Mouse (Mus musculus): Measurements from ENCODE around the gene Ppp1r32. TPM values are rescaled to one million over a fixed set of nuclear protein-coding genes. Genes with fewer than 3 reads are reported as not detected.

The Ppp1r32 gene
- total RNA-seq (2021): under 1 TPM; 0.90 to 0.91 TPM
- long read RNA-seq, experiment 1: 0 reads
- long read RNA-seq, experiment 2: 0 reads

- DNase-seq: no peak
Measured at GRCm38 (mm10) chr19:10482703-10483102, at the start of gene Ppp1r32. Gene Ppp1r32, minus strand, starts transcription at chr19:10482928.

- DNase-seq: no peak
Measured at GRCm38 (mm10) chr19:10530082-10530481, 47.4 kb upstream of the Ppp1r32 start.

- DNase-seq: no peak
Measured at GRCm38 (mm10) chr19:10525910-10526309, 43.2 kb upstream of the Ppp1r32 start, which contains the start of gene Sdhaf2. Gene Sdhaf2, minus strand, starts transcription at chr19:10526142.

- DNase-seq: peak; percentile 92
Measured at GRCm38 (mm10) chr19:10525106-10525901, 42.6 kb upstream of the Ppp1r32 start, which contains the start of gene Cpsf7. Gene Cpsf7, plus strand, starts transcription at chr19:10525266.

GRCm38 (mm10) chr19:10524784-10525105 lies 42.0 kb upstream of the Ppp1r32 start:
- no peak for DNase-seq

GRCm38 (mm10) chr19:10523483-10524080 lies 40.9 kb upstream of the Ppp1r32 start:
- no peak for DNase-seq

GRCm38 (mm10) chr19:10521926-10522325 lies 39.2 kb upstream of the Ppp1r32 start:
- no peak for DNase-seq

GRCm38 (mm10) chr19:10520355-10520754 lies 37.6 kb upstream of the Ppp1r32 start:
- DNase-seq: no peak

GRCm38 (mm10) chr19:10510759-10511330 lies 28.1 kb upstream of the Ppp1r32 start:
- DNase-seq: no peak

- no peak for DNase-seq
Measured at GRCm38 (mm10) chr19:10502571-10502970, 19.8 kb upstream of the Ppp1r32 start.

GRCm38 (mm10) chr19:10500581-10500980 lies 17.9 kb upstream of the Ppp1r32 start:
- DNase-seq: no peak

- no peak for DNase-seq
Measured at GRCm38 (mm10) chr19:10497512-10498160, 14.9 kb upstream of the Ppp1r32 start.

GRCm38 (mm10) chr19:10496976-10497375 lies 14.2 kb upstream of the Ppp1r32 start:
- DNase-seq: no peak

- no peak for DNase-seq
Measured at GRCm38 (mm10) chr19:10495670-10496069, 12.9 kb upstream of the Ppp1r32 start.

- no peak for DNase-seq
Measured at GRCm38 (mm10) chr19:10486264-10486738, 3.6 kb upstream of the Ppp1r32 start.

- DNase-seq: no peak
Measured at GRCm38 (mm10) chr19:10479541-10479940, 3.2 kb downstream of the Ppp1r32 start.

GRCm38 (mm10) chr19:10473779-10474178 lies 8.9 kb downstream of the Ppp1r32 start:
- no peak for DNase-seq

- no peak for DNase-seq
Measured at GRCm38 (mm10) chr19:10472958-10473357, 9.8 kb downstream of the Ppp1r32 start.

- DNase-seq: no peak
Measured at GRCm38 (mm10) chr19:10469171-10469658, 13.5 kb downstream of the Ppp1r32 start.

- DNase-seq: no peak
Measured at GRCm38 (mm10) chr19:10464427-10464826, 18.3 kb downstream of the Ppp1r32 start.

GRCm38 (mm10) chr19:10461584-10461983 lies 21.1 kb downstream of the Ppp1r32 start:
- no peak for DNase-seq

GRCm38 (mm10) chr19:10459907-10460306 lies 22.8 kb downstream of the Ppp1r32 start:
- DNase-seq: no peak
